Mouse (Mus musculus) heart, embryonic 13.5 days (tissue): ENCODE data around the gene Phc2. TPM values are rescaled to one million over a fixed set of nuclear protein-coding genes. Genes with fewer than 3 reads are reported as not detected.

Experiments used
- ATAC-seq: fragments of 200-750 bp; cut with Nextera tagmentation; 2 replicates; pipeline ENCODE4 v1.8.0; 2017; ENCODE audit warnings: moderate TSS enrichment; ENCODE audit not compliant: insufficient number of reproducible peaks, low FRiP score, low TSS enrichment; ENCODE audit errors: extremely low read depth
- H3K27ac ChIP-seq: fragments of 300-500 bp; sonication (generic); replicated peaks from 2 replicates; pipeline ENCODE4 v1.5.1; 2015; ENCODE audit warnings: moderate library complexity, mild to moderate bottlenecking, inconsistent platforms
- H3K27me3 ChIP-seq: fragments of 300-500 bp; sonication (generic); replicated peaks from 2 replicates; pipeline ENCODE4 v1.6.1; 2015; ENCODE audit warnings: mild to moderate bottlenecking, inconsistent platforms
- H3K36me3 ChIP-seq: fragments of 300-500 bp; sonication (generic); 2 replicates; pipeline ENCODE4 v1.6.1; 2015; ENCODE audit warnings: mild to moderate bottlenecking, inconsistent platforms
- H3K4me1 ChIP-seq: fragments of 300-500 bp; sonication (generic); 2 replicates; pipeline ENCODE4 v1.6.1; 2015; ENCODE audit warnings: inconsistent platforms
- H3K4me2 ChIP-seq: fragments of 300-500 bp; sonication (generic); 2 replicates; pipeline ENCODE4 v1.6.1; 2015; ENCODE audit warnings: inconsistent platforms, mild to moderate bottlenecking, moderate library complexity
- H3K4me3 ChIP-seq: fragments of 300-500 bp; sonication (generic); 2 replicates; pipeline ENCODE4 v1.5.1; 2015; ENCODE audit warnings: moderate library complexity, mild to moderate bottlenecking, inconsistent platforms
- H3K9ac ChIP-seq: fragments of 300-500 bp; sonication (generic); 2 replicates; pipeline ENCODE4 v1.6.1; 2015; ENCODE audit warnings: inconsistent platforms, mild to moderate bottlenecking, moderate library complexity
- H3K9me3 ChIP-seq: fragments of 300-500 bp; sonication (generic); 2 replicates; pipeline ENCODE4 v1.6.1; 2016; ENCODE audit warnings: inconsistent platforms
- WGBS: fragments of 180-500 bp; shearing (Covaris S2); methylation state at CpG from one replicate; pipeline ENCODE4 v1.1.7; 2015; ENCODE audit warnings: mixed read lengths; 5-methylcytosine and 5-hydroxymethylcytosine counted together
- polyA plus RNA-seq: library from polyadenylated mRNA; unstranded; fragments of >200 nt; fragmentation: Nextera tagmentation; extraction: Ambion mirVana; gene quantifications from 2 replicates; pipeline ENCODE4 v1.2.1, GENCODE M21; 2015

Phc2 gene
- polyA plus RNA-seq, 1 experiment from 2014 or later: 9.9 TPM

- H3K4me3 ChIP-seq: no peak within 1 kb of the TSS
- peaks cover 45% of the 10 kb centered on the region for H3K27me3 ChIP-seq
- no peak within 1 kb of the TSS for H3K27ac ChIP-seq
- H3K4me1 ChIP-seq: peaks cover 14% of the 10 kb centered on the region
- 54% methylated on average over 15 of the region's 15 CpGs for WGBS
- H3K4me2 ChIP-seq: peak within 1 kb of the TSS; percentile 12; the same call in 1 of the 2 replicates
- H3K36me3 ChIP-seq: no peaks in the 10 kb centered on the region
- no peak within 1 kb of the TSS for H3K9ac ChIP-seq
- ATAC-seq: no peak
- no peaks in the 10 kb centered on the region for H3K9me3 ChIP-seq
Measured at GRCm38 (mm10) chr4:128618246-128618911, 36.1 kb upstream of the Phc2 start, which contains the start of gene Tlr12. TSS of gene Tlr12 (minus strand) at chr4:128618619.

GRCm38 (mm10) chr4:128618963-128619362, 35.5 kb upstream of the Phc2 start:
- Histone ChIP-seq H3K4me2 (no peak overlapping the region), H3K27ac (no peak overlapping the region), H3K9me3 (no peaks in the 10 kb centered on the region), H3K27me3 (peaks cover 45% of the 10 kb centered on the region), H3K4me1 (peaks cover 14% of the 10 kb centered on the region), H3K36me3 (no peaks in the 10 kb centered on the region), H3K4me3 (no peak overlapping the region), H3K9ac (no peak overlapping the region)
- ATAC-seq: no peak
- 62% methylated on average over 2 of the region's 2 CpGs for WGBS

- no peaks in the 10 kb centered on the region for H3K36me3 ChIP-seq
- 77% methylated on average over 6 of the region's 6 CpGs for WGBS
- no peak overlapping the region for H3K4me2 ChIP-seq
- no peaks in the 10 kb centered on the region for H3K9me3 ChIP-seq
- H3K27ac ChIP-seq: no peak overlapping the region
- ATAC-seq: no peak
- peaks cover 30% of the 10 kb centered on the region for H3K27me3 ChIP-seq
- peaks cover 14% of the 10 kb centered on the region for H3K4me1 ChIP-seq
- no peak overlapping the region for H3K4me3 ChIP-seq
- H3K9ac ChIP-seq: no peak overlapping the region
Measured at GRCm38 (mm10) chr4:128620572-128620971, 33.9 kb upstream of the Phc2 start.

GRCm38 (mm10) chr4:128621109-128621508, 33.4 kb upstream of the Phc2 start:
- no peaks in the 10 kb centered on the region for H3K9me3 ChIP-seq
- H3K27ac ChIP-seq: no peak overlapping the region
- H3K27me3 ChIP-seq: peaks cover 25% of the 10 kb centered on the region
- no peak overlapping the region for H3K4me2 ChIP-seq
- WGBS: 80% methylated on average over 8 of the region's 8 CpGs
- H3K36me3 ChIP-seq: no peaks in the 10 kb centered on the region
- peaks cover 14% of the 10 kb centered on the region for H3K4me1 ChIP-seq
- ATAC-seq: no peak
- no peak overlapping the region for H3K4me3 ChIP-seq
- no peak overlapping the region for H3K9ac ChIP-seq

GRCm38 (mm10) chr4:128635451-128635850, 19.1 kb upstream of the Phc2 start:
- no peak for ATAC-seq
- Histone ChIP-seq H3K27ac (no peak overlapping the region), H3K9ac (no peak overlapping the region), H3K4me3 (no peak overlapping the region), H3K36me3 (no peaks in the 10 kb centered on the region), H3K27me3 (no peaks in the 10 kb centered on the region; the same call in 1 of the 2 replicates), H3K4me2 (no peak overlapping the region), H3K4me1 (peaks cover 19% of the 10 kb centered on the region), H3K9me3 (no peaks in the 10 kb centered on the region)
- WGBS: 81% methylated on average over 7 of the region's 7 CpGs

- Histone ChIP-seq H3K9me3 (no peaks in the 10 kb centered on the region), H3K27ac (no peak overlapping the region), H3K4me2 (no peak overlapping the region), H3K36me3 (no peaks in the 10 kb centered on the region), H3K4me1 (peaks cover 19% of the 10 kb centered on the region), H3K4me3 (no peak overlapping the region), H3K9ac (no peak overlapping the region), H3K27me3 (no peaks in the 10 kb centered on the region; the same call in 1 of the 2 replicates)
- 55% methylated on average over 10 of the region's 10 CpGs for WGBS
- ATAC-seq: no peak
Measured at GRCm38 (mm10) chr4:128635894-128636585, 18.5 kb upstream of the Phc2 start.

GRCm38 (mm10) chr4:128637250-128637649, 17.3 kb upstream of the Phc2 start:
- no peaks in the 10 kb centered on the region; the same call in 1 of the 2 replicates for H3K27me3 ChIP-seq
- H3K9me3 ChIP-seq: no peaks in the 10 kb centered on the region
- no peak overlapping the region for H3K9ac ChIP-seq
- H3K27ac ChIP-seq: no peak overlapping the region
- H3K4me2 ChIP-seq: no peak overlapping the region
- H3K4me3 ChIP-seq: no peak overlapping the region
- H3K4me1 ChIP-seq: peaks cover 23% of the 10 kb centered on the region
- no peak for ATAC-seq
- no peaks in the 10 kb centered on the region for H3K36me3 ChIP-seq
- WGBS: 42% methylated on average over 11 of the region's 11 CpGs

GRCm38 (mm10) chr4:128638265-128638923, 16.1 kb upstream of the Phc2 start:
- H3K4me2 ChIP-seq: no peak overlapping the region
- peaks cover 31% of the 10 kb centered on the region for H3K4me1 ChIP-seq
- 83% methylated on average over 18 of the region's 18 CpGs for WGBS
- no peak overlapping the region for H3K9ac ChIP-seq
- H3K27ac ChIP-seq: 0 out of 2 replicates have a peak overlapping the region, but pooled peaks have one; percentile 3
- no peak for ATAC-seq
- no peak overlapping the region for H3K4me3 ChIP-seq
- H3K9me3 ChIP-seq: no peaks in the 10 kb centered on the region
- H3K27me3 ChIP-seq: no peaks in the 10 kb centered on the region; the same call in 1 of the 2 replicates
- no peaks in the 10 kb centered on the region for H3K36me3 ChIP-seq

GRCm38 (mm10) chr4:128641766-128642717, 12.5 kb upstream of the Phc2 start:
- WGBS: 33% methylated on average over 23 of the region's 23 CpGs
- Histone ChIP-seq H3K36me3 (no peaks in the 10 kb centered on the region), H3K27me3 (no peaks in the 10 kb centered on the region), H3K9me3 (no peaks in the 10 kb centered on the region), H3K4me2 (no peak overlapping the region), H3K9ac (peak overlapping the region; percentile 37; the same call in 1 of the 2 replicates), H3K4me1 (peaks cover 29% of the 10 kb centered on the region), H3K27ac (no peak overlapping the region), H3K4me3 (no peak overlapping the region)
- no peak for ATAC-seq

GRCm38 (mm10) chr4:128645896-128646295, 8.6 kb upstream of the Phc2 start:
- 62% methylated on average over 6 of the region's 6 CpGs for WGBS
- Histone ChIP-seq H3K4me3 (no peak overlapping the region), H3K4me1 (peaks cover 29% of the 10 kb centered on the region)

More at GRCm38 (mm10) chr4:128645896-128646295, 8.6 kb upstream of the Phc2 start:
- ATAC-seq: no peak
- Histone ChIP-seq H3K9me3 (no peaks in the 10 kb centered on the region), H3K4me2 (no peak overlapping the region), H3K27me3 (0 out of 2 replicates have a peak, but pooled peaks cover 15% of the 10 kb centered on the region), H3K36me3 (no peaks in the 10 kb centered on the region), H3K27ac (no peak overlapping the region), H3K9ac (no peak overlapping the region)
